Comparison of ENCODE assay signal across 21 mouse cellular contexts in genomic region chr6:56257555-56258297, GRCm38 (mm10).
"Had no signal": no experiment of that assay in that cellular context is flagged by ENCODE, and none has a peak within 500 bp of the region (broad histone marks: within the 10 kb centered on the region; RNA-seq: fewer than 3 reads in every experiment).

No protein-coding gene starts in this region.

- H3K4me1 ChIP-seq: lung, embryonic 15.5 days; midbrain, embryonic 13.5 days; midbrain, embryonic 15.5 days; neural tube, embryonic 13.5 days; neural tube, embryonic 15.5 days; stomach, embryonic 15.5 days had no signal

- DNase-seq: lung, adult 2 months; lung, postnatal 14 days; lung, postnatal 36 days; retina, postnatal 1 day; right cerebral cortex, adult 18-20 months; right cerebral cortex, postnatal 25 days; right cerebral cortex, postnatal 4 days; spleen, adult 18-20 months; thymus, adult 2 months; thymus, postnatal 25 days; thymus, postnatal 4 days had no signal

- H3K4me2 ChIP-seq: lung, embryonic 15.5 days; midbrain, embryonic 11.5 days; midbrain, embryonic 13.5 days; midbrain, embryonic 15.5 days; neural tube, embryonic 13.5 days; neural tube, embryonic 15.5 days; stomach, embryonic 15.5 days had no signal

- H3K27ac ChIP-seq: lung, embryonic 15.5 days; macrophage; midbrain, embryonic 13.5 days; midbrain, embryonic 15.5 days; neural tube, embryonic 13.5 days; neural tube, embryonic 15.5 days; stomach, embryonic 15.5 days; stomach, postnatal 0 days had no signal

- H3K9ac ChIP-seq: lung, embryonic 15.5 days; midbrain, embryonic 13.5 days; midbrain, embryonic 15.5 days; neural tube, embryonic 13.5 days; neural tube, embryonic 15.5 days; stomach, embryonic 15.5 days had no signal

- H3K36me3 ChIP-seq: lung, embryonic 15.5 days; midbrain, embryonic 13.5 days; midbrain, embryonic 15.5 days; neural tube, embryonic 13.5 days; neural tube, embryonic 15.5 days; stomach, embryonic 15.5 days had no signal

- H3K9me3 ChIP-seq: lung, embryonic 15.5 days; midbrain, embryonic 13.5 days; midbrain, embryonic 15.5 days; neural tube, embryonic 13.5 days; neural tube, embryonic 15.5 days; stomach, embryonic 15.5 days had no signal

- H3K4me3 ChIP-seq: lung, embryonic 15.5 days; midbrain, embryonic 13.5 days; midbrain, embryonic 15.5 days; neural tube, embryonic 13.5 days; neural tube, embryonic 15.5 days; stomach, embryonic 15.5 days had no signal

- H3K27me3 ChIP-seq: lung, embryonic 15.5 days; midbrain, embryonic 13.5 days; midbrain, embryonic 15.5 days; neural tube, embryonic 13.5 days; neural tube, embryonic 15.5 days; stomach, embryonic 15.5 days had no signal

- ATAC-seq: lung, postnatal 0 days; midbrain, embryonic 13.5 days; midbrain, embryonic 15.5 days had no signal
